Mouse (Mus musculus) megakaryocyte, embryonic 14.5 days (primary cell): ENCODE results near the gene Prkaa1.

Source experiments
- FLI1 ChIP-seq: IDR thresholded peaks from 2 replicates; pipeline ENCODE4 v1.6.1; 2012; ENCODE audit warnings: low read length, inconsistent platforms, mixed read lengths
- GATA1 ChIP-seq: IDR thresholded peaks from 3 replicates; pipeline ENCODE4 v1.6.1; 2012; ENCODE audit warnings: mixed read lengths, low read length, inconsistent platforms, borderline replicate concordance

DNA sequence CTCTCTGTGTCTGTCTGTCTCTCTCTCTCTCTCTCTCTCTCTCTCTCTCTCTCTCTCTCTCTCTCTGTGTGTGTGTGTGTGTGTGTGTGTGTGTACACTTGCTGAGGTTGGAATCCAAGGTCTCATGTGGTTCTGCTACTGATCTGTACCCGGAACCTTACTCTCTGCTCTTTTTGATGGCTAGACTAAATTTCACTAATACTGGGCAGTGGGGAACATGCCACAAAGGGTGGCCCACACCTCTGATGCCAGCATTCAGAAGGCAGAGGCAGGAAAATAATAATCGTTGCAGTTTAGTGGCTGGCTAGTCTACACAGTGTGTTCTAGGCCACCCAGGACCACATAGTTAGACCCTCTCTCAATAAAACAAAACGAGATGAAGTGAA lies 35.0 kb upstream of the Prkaa1 start:
- TF ChIP-seq GATA1 (no peak), FLI1 (no peak)
